Mouse (Mus musculus): ENCODE data around the gene Smyd3. TPM values are rescaled to one million over a fixed set of nuclear protein-coding genes. Genes with fewer than 3 reads are reported as not detected.
A peak's percentile ranks its signal among the peaks of the same experiment; 100 is the strongest.

The Smyd3 gene
- polyA plus RNA-seq, 1 experiment = 40.2 TPM

DNA sequence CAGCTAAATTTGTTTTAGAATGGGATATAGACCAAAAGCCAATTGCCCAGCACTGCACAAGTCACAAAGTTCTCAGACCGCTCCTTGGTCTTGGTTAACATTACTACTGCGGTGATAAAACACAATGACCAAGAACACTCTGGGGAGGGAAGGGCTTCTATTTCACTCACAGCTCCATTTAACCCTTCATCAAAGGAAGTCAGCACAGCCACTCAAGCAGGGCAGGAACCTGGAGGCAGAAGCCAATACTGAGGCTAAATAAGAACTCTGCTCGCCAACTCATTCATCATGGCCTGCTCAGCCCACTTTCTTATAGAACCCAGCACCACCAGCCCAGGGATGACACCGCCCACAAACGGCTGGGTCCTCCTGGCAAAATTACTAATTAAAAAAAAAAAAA, 29.3 kb downstream of the Smyd3 start:
- H3K4me1 ChIP-seq (ENCODE audit: control insufficient read depth, insufficient read depth, low read length) = no peaks in the 10 kb centered on the region
- TF ChIP-seq EP300 (IDR thresholded peaks at IDR 0.05; ENCODE audit: insufficient read depth, low read depth, low read length) (no peak), POLR2A (IDR thresholded peaks at IDR 0.05; ENCODE audit: insufficient read depth, low read length) (no peak), CTCF (IDR thresholded peaks at IDR 0.05; ENCODE audit: low read depth, low read length) (no peak)
- no peaks in the 10 kb centered on the region for H3K9me3 ChIP-seq (replicated peaks; ENCODE audit: control insufficient read depth, insufficient read depth, low read length, poor library complexity, severe bottlenecking)
- H3K4me3 ChIP-seq (ENCODE audit: low read depth, low read length) = no peak overlapping the region
- no peak overlapping the region for H3K9ac ChIP-seq (ENCODE audit: low read depth, poor library complexity, severe bottlenecking)
- H3K36me3 ChIP-seq (ENCODE audit: control insufficient read depth, insufficient read depth, low read length, poor library complexity, severe bottlenecking) = no peaks in the 10 kb centered on the region
- H3K27ac ChIP-seq (ENCODE audit: insufficient read depth, low read length) = no peak overlapping the region
- no peaks in the 10 kb centered on the region for H3K27me3 ChIP-seq (ENCODE audit: control insufficient read depth, insufficient read depth, low read length, poor library complexity, severe bottlenecking)

DNA sequence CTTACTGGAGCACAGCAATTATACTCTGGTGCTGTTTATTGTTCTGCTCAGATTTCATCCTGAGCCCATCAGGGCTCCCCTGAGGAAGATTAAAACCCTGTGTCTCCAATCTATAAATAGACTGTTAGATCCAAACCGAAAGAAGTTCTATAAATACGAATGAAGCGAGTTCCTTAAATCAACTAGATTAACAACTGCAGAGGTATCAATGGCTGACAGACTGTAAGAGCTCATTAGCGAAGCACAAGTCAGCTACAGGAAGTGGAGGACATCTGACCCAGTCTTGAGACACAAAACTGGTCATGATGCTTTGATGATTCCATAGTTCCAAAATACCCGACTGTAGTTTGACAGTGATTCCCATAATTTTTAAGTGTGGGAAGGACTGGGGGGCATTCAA, 29.9 kb downstream of the Smyd3 start:
- no peaks in the 10 kb centered on the region for H3K4me1 ChIP-seq (ENCODE audit: control insufficient read depth, insufficient read depth, low read length)
- H3K9ac ChIP-seq (ENCODE audit: low read depth, poor library complexity, severe bottlenecking) = no peak overlapping the region
- no peaks in the 10 kb centered on the region for H3K36me3 ChIP-seq (ENCODE audit: control insufficient read depth, insufficient read depth, low read length, poor library complexity, severe bottlenecking)
- TF ChIP-seq POLR2A (IDR thresholded peaks at IDR 0.05; ENCODE audit: insufficient read depth, low read length) = no peak
- no peak for TF ChIP-seq EP300 (IDR thresholded peaks at IDR 0.05; ENCODE audit: insufficient read depth, low read depth, low read length)
- TF ChIP-seq CTCF (IDR thresholded peaks at IDR 0.05; ENCODE audit: low read depth, low read length) = no peak
- H3K27me3 ChIP-seq (ENCODE audit: control insufficient read depth, insufficient read depth, low read length, poor library complexity, severe bottlenecking) = no peaks in the 10 kb centered on the region
- H3K4me3 ChIP-seq (ENCODE audit: low read depth, low read length) = no peak overlapping the region
- no peak overlapping the region for H3K27ac ChIP-seq (ENCODE audit: insufficient read depth, low read length)
- H3K9me3 ChIP-seq (replicated peaks; ENCODE audit: control insufficient read depth, insufficient read depth, low read length, poor library complexity, severe bottlenecking) = no peaks in the 10 kb centered on the region

DNA sequence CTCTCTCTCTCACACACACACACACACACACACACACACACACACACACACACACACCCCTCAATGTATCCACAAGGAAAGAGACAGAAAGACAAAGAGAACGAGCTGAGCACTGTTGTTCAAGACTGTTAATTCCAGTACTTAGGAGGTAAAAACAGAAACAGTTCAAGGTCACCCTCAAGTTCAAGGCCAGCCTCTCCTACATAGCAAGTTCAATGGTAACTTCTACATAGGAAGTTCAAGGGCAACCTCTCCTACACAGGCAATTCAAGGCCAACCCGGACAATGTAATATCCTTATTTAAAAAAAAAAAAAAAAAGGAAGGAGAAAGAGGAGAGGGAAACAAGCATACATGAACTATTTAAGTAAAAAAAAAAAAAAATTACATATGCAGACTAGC, 30.6 kb downstream of the Smyd3 start:
- no peak overlapping the region for H3K4me3 ChIP-seq (ENCODE audit: low read depth, low read length)
- H3K9me3 ChIP-seq (replicated peaks; ENCODE audit: control insufficient read depth, insufficient read depth, low read length, poor library complexity, severe bottlenecking) = no peaks in the 10 kb centered on the region
- TF ChIP-seq POLR2A (IDR thresholded peaks at IDR 0.05; ENCODE audit: insufficient read depth, low read length) (no peak), EP300 (IDR thresholded peaks at IDR 0.05; ENCODE audit: insufficient read depth, low read depth, low read length) (no peak)
- H3K4me1 ChIP-seq (ENCODE audit: control insufficient read depth, insufficient read depth, low read length) = no peaks in the 10 kb centered on the region
- 0 out of 2 replicates have a peak overlapping the region, but pooled peaks have one; percentile 65 for H3K27ac ChIP-seq (ENCODE audit: insufficient read depth, low read length)
- H3K9ac ChIP-seq (ENCODE audit: low read depth, poor library complexity, severe bottlenecking) = no peak overlapping the region
- H3K36me3 ChIP-seq (ENCODE audit: control insufficient read depth, insufficient read depth, low read length, poor library complexity, severe bottlenecking) = no peaks in the 10 kb centered on the region
- H3K27me3 ChIP-seq (ENCODE audit: control insufficient read depth, insufficient read depth, low read length, poor library complexity, severe bottlenecking) = no peaks in the 10 kb centered on the region

DNA sequence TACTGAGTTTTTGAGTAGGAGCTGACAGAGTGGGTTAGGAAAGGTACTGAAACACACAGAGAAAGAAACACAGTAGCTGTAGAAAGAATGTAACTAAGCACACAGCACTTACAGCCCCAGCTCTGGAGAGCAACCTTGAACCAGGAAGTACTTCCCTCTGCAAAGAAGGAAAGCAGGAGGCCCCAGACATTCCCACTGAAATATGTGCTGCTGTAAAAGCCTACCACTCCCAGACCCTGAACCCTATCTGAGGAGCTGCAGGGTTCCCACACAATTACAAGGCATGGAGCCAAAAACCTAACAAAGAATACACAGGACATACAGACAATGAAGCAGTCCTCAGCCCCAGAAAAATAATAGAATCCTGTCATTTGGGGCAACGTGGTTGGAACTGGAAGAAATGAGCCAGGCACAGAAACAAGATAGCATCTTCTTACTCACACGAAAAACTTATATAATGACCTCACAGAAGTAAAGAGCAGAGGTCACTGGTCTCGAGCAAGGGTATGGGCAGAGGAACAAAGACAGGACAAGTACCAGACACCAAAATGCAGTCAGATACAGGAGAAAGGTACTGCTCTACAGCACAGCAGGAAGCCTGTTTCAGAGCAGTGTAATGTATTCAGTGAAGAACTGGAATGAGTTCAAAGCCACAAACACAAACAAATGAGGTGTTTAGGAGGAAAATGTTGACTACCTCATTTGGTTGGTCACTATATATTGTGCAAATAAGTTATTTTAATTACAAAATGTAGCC, 31.9 kb downstream of the Smyd3 start:
- no peaks in the 10 kb centered on the region for H3K9me3 ChIP-seq (replicated peaks; ENCODE audit: control insufficient read depth, insufficient read depth, low read length, poor library complexity, severe bottlenecking)
- peak overlapping the region; percentile 89 for H3K27ac ChIP-seq (ENCODE audit: insufficient read depth, low read length)
- H3K27me3 ChIP-seq (ENCODE audit: control insufficient read depth, insufficient read depth, low read length, poor library complexity, severe bottlenecking) = no peaks in the 10 kb centered on the region
- peaks cover 1% of the 10 kb centered on the region for H3K4me1 ChIP-seq (ENCODE audit: control insufficient read depth, insufficient read depth, low read length)
- no peak overlapping the region for H3K9ac ChIP-seq (ENCODE audit: low read depth, poor library complexity, severe bottlenecking)
- no peaks in the 10 kb centered on the region for H3K36me3 ChIP-seq (ENCODE audit: control insufficient read depth, insufficient read depth, low read length, poor library complexity, severe bottlenecking)
- no peak overlapping the region for H3K4me3 ChIP-seq (ENCODE audit: low read depth, low read length)
- TF ChIP-seq CTCF (IDR thresholded peaks at IDR 0.05; ENCODE audit: low read depth, low read length) = no peak

DNA sequence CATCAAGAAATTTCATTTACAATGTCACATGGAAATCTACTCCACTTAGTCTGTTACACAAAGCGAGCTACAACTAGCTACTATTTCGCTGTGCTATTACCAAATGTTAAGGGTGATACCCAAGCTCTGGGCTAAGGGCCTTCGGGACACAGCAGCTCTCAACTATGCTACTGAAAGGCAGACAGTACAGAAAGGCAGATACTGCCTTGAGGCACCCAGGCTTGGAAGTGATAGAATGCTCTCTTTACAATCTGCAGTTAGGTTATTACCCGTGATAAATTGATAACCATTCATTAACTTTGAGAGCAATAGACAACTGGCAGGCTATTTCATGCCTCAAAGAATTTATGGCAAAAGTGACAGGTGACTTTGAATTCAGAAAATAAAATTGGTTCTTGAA, 37.0 kb downstream of the Smyd3 start:
- TF ChIP-seq POLR2A (IDR thresholded peaks at IDR 0.05; ENCODE audit: insufficient read depth, low read length) (no peak), CTCF (IDR thresholded peaks at IDR 0.05; ENCODE audit: low read depth, low read length) (no peak), EP300 (IDR thresholded peaks at IDR 0.05; ENCODE audit: insufficient read depth, low read depth, low read length) (no peak)
- Histone ChIP-seq H3K27ac (ENCODE audit: insufficient read depth, low read length) (no peak overlapping the region), H3K27me3 (ENCODE audit: control insufficient read depth, insufficient read depth, low read length, poor library complexity, severe bottlenecking) (no peaks in the 10 kb centered on the region)

DNA sequence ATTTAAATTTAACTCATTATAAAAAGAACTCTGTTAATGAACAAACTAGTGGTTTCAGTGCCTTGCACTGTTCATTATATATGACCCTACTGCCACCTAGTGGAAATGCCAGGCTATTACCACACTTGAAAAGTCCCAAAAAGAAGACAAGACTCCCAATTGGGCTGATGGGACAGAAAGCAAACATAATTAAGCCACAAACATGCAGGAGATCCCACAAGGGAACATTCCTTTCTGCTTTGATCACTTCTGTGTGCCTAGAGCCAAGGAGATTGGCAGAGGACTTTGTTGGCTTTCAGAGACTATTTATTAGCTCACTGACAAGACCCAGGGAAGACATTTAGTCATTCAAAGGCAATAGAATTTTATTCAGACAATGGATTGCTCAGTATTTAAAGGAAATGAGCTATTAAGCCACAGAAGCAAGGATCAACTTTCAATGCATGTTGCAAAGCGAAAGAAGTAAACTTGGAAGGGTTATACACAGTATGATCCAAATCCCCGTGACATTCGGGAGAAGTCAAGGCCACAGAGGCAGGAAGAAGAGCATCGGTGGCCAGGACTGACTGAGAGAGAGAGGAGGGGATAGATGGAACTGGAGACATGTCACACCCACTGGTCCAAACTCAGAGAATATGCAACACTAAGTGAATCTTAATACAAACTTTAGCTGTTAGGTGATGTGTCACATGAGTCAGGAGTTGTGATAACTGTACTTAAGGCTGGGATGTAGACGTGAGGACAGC, 40.5 kb downstream of the Smyd3 start:
- H3K4me3 ChIP-seq (ENCODE audit: low read depth, low read length) = no peak overlapping the region
- H3K4me1 ChIP-seq (ENCODE audit: control insufficient read depth, insufficient read depth, low read length) = peaks cover 1% of the 10 kb centered on the region
- no peak overlapping the region for H3K9ac ChIP-seq (ENCODE audit: low read depth, poor library complexity, severe bottlenecking)
- no peaks in the 10 kb centered on the region; the same call in 1 of the 2 replicates for H3K9me3 ChIP-seq (replicated peaks; ENCODE audit: control insufficient read depth, insufficient read depth, low read length, poor library complexity, severe bottlenecking)
- no peak for TF ChIP-seq POLR2A (IDR thresholded peaks at IDR 0.05; ENCODE audit: insufficient read depth, low read length)
- no peaks in the 10 kb centered on the region for H3K36me3 ChIP-seq (ENCODE audit: control insufficient read depth, insufficient read depth, low read length, poor library complexity, severe bottlenecking)
- no peaks in the 10 kb centered on the region for H3K27me3 ChIP-seq (ENCODE audit: control insufficient read depth, insufficient read depth, low read length, poor library complexity, severe bottlenecking)
- no peak overlapping the region for H3K27ac ChIP-seq (ENCODE audit: insufficient read depth, low read length)

More for the DNA sequence above, 37.0 kb downstream of the Smyd3 start:
- Histone ChIP-seq H3K9ac (ENCODE audit: low read depth, poor library complexity, severe bottlenecking) (no peak overlapping the region), H3K9me3 (replicated peaks; ENCODE audit: control insufficient read depth, insufficient read depth, low read length, poor library complexity, severe bottlenecking) (no peaks in the 10 kb centered on the region), H3K36me3 (ENCODE audit: control insufficient read depth, insufficient read depth, low read length, poor library complexity, severe bottlenecking) (no peaks in the 10 kb centered on the region), H3K4me3 (ENCODE audit: low read depth, low read length) (no peak overlapping the region), H3K4me1 (ENCODE audit: control insufficient read depth, insufficient read depth, low read length) (peaks cover 1% of the 10 kb centered on the region)
